Mouse (Mus musculus) brain, embryonic 14.5 days (tissue): ENCODE data around the gene Lrig1.

Experiments used
- CTCF ChIP-seq: fragments of 200-500 bp; IDR thresholded peaks from 2 replicates; pipeline ENCODE4 v1.5.1; 2012; ENCODE audit warnings: inconsistent platforms, mild to moderate bottlenecking, moderate library complexity, borderline replicate concordance; ENCODE audit not compliant: insufficient read depth, insufficient read length; ENCODE audit errors: extremely low read depth
- POLR2A ChIP-seq: fragments of 200-500 bp; IDR thresholded peaks from 2 replicates; pipeline ENCODE4 v1.6.1; 2012; ENCODE audit warnings: mild to moderate bottlenecking, inconsistent platforms, borderline replicate concordance; ENCODE audit not compliant: poor library complexity, insufficient read depth, insufficient read length, severe bottlenecking; ENCODE audit errors: extremely low read depth

GRCm38 (mm10) chr6:94666432-94667119 is 33.4 kb downstream of the Lrig1 start:
- no peak for TF ChIP-seq CTCF
- TF ChIP-seq POLR2A = no peak
